Mouse (Mus musculus) heart, embryonic 10.5 days (tissue): ENCODE measurements around the gene Tor1b. TPM values are rescaled to one million over a fixed set of nuclear protein-coding genes. Genes with fewer than 3 reads are reported as not detected.
A peak's percentile ranks its signal among the peaks of the same experiment; 100 is the strongest.
"Not testable (repeated sequence)": the region's sequence is repeated elsewhere in the genome, so short reads cannot be mapped to it uniquely, and the experiment has no call there.

Source experiments
- DNase-seq: peaks from one replicate; pipeline ENCODE4 v3.0.0-alpha.2; 2017; ENCODE audit warnings: low spot score
- H3K27ac ChIP-seq: fragments of 300-500 bp; sonication (generic); 2 replicates; pipeline ENCODE4 v1.5.1; 2016; ENCODE audit warnings: mild to moderate bottlenecking
- H3K27me3 ChIP-seq: fragments of 300-500 bp; sonication (generic); 2 replicates; pipeline ENCODE4 v1.6.1; 2016; ENCODE audit warnings: mild to moderate bottlenecking; ENCODE audit not compliant: poor library complexity, insufficient read depth, severe bottlenecking
- H3K36me3 ChIP-seq: fragments of 300-500 bp; sonication (generic); 2 replicates; pipeline ENCODE4 v1.6.1; 2016; ENCODE audit warnings: mild to moderate bottlenecking, moderate library complexity
- H3K4me1 ChIP-seq: fragments of 300-500 bp; sonication (generic); 2 replicates; pipeline ENCODE4 v1.6.1; 2016; ENCODE audit warnings: mild to moderate bottlenecking
- H3K4me3 ChIP-seq: fragments of 300-500 bp; sonication (generic); 2 replicates; pipeline ENCODE4 v1.5.1; 2016; ENCODE audit warnings: mild to moderate bottlenecking, moderate library complexity
- H3K9me3 ChIP-seq: fragments of 300-500 bp; sonication (generic); 2 replicates; pipeline ENCODE4 v1.6.1; 2016; ENCODE audit warnings: mild to moderate bottlenecking, moderate library complexity
- WGBS: fragments of 180-500 bp; shearing (Covaris S2); methylation state at CpG from one replicate; pipeline ENCODE4 v1.1.7; 2016; 5-methylcytosine and 5-hydroxymethylcytosine counted together
- polyA plus RNA-seq: library from polyadenylated mRNA; unstranded; fragments of >200 nt; fragmentation: Nextera tagmentation; extraction: Ambion mirVana; gene quantifications from 2 replicates; pipeline ENCODE4 v1.2.1, GENCODE M21; 2016

The Tor1b gene
- polyA plus RNA-seq = 24.6 and 25.4 TPM in 2 replicates

DNA sequence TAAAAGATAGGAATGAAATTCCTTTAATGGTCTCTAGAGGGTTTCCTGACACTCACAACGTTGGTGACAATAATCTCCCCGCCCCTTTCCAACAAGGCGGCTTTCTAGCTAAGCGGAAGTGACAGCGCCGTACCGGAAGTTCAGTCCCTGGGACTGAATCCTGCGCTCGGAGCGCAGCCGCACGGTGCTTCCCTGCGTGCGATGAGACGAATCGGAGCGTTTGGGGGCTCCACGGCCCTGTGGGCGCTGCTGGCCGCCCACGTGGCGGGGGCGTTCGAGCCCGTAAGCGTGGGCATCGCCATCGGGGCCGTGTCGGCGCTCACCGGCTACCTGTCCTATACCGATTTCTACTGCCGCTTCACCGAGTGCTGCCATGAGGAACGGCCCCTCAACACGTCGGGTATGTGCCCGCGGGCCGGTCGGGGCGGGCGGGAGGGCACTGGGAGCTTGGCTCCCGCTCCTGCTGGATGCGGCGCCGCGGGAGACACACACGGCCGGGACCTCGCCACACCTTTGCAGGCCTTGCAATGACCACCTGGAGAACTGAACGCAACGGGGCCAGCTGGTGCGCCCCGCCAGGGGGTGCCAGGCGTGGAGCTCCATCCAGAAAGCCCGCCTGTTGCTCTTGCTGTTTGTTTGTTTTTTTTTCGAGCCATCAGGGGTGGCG, at the start of gene Tor1b:
Gene Tor1b, plus strand, starts transcription at position 136 of the 667 bp plus-strand sequence.
- Histone ChIP-seq H3K4me1 (peaks cover 33% of the 10 kb centered on the region), H3K27ac (peak within 1 kb of the TSS; percentile 95), H3K36me3 (peaks cover 36% of the 10 kb centered on the region), H3K4me3 (peak within 1 kb of the TSS; percentile 96), H3K9me3 (no peaks in the 10 kb centered on the region), H3K27me3 (no peaks in the 10 kb centered on the region)
- WGBS = under 1% methylated on average over 60 of the region's 60 CpGs
- DNase-seq = peak; percentile 94

DNA sequence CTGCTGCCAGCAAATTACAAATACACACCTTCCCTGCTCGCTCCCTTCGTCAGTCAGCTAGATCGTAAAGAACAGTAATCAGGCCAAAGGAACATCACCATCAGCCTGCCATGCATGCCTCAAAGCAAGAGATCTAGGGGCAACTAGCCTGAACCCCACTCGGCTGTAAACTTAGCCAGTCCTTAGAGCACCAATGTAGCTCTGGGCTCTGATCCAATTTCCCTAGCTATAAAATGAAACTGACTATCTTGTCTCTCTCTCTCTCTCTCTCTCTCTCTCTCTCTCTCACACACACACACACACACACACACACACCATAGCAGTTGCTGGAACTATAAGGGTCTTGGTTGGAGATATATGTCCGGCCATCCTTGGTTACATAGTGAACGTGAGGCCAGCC, 48.5 kb upstream of the Tor1b start:
- peaks cover 49% of the 10 kb centered on the region for H3K4me1 ChIP-seq
- H3K9me3 ChIP-seq = no peaks in the 10 kb centered on the region
- DNase-seq = no peak
- H3K27me3 ChIP-seq = peaks cover 15% of the 10 kb centered on the region
- 85% methylated on average over 6 of the region's 6 CpGs for WGBS
- H3K27ac ChIP-seq = no peak overlapping the region
- no peaks in the 10 kb centered on the region for H3K36me3 ChIP-seq
- H3K4me3 ChIP-seq = no peak overlapping the region

DNA sequence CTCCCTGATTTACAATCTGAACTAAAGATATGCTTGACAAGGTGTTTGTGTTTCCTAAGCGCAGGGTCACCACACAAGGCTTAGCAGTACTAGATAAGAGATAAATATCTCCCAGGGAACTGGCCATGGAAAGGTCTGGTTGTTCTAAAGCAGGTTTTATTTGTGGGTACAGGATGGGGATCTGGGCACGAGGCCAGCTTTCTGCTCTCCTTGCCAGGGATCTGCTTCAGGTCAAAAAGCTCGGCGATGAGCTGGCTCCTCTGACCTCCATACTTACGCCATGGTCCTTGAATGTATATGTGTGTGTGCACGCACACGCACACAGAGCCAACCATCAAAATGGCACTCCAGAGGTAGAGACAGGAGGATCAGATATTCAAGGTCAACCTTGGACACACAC, 47.8 kb upstream of the Tor1b start:
- no peaks in the 10 kb centered on the region for H3K9me3 ChIP-seq
- 60% methylated on average over 7 of the region's 7 CpGs for WGBS

DNA sequence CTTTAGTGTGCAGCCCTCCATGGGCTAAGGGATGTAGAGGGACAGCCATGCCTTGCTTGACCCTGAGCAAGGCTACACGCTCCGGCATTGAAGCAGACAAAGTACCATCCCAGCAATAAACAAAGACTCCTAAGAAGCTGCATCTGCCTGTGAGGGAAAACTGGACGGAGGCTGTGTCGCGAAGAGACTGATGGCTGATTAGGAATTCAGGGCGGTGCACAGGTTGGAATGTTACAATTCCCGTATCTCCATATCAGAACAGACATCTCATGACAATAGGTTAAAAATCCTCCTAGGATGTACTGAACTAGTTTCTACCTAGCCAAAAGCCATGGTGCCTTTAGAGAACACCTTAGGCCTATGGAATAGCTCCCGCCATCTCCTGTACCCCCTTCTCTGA, 46.9 kb upstream of the Tor1b start:
- H3K4me3 ChIP-seq = no peak overlapping the region
- no peak for DNase-seq
- peaks cover 15% of the 10 kb centered on the region for H3K27me3 ChIP-seq
- no peaks in the 10 kb centered on the region for H3K9me3 ChIP-seq
- H3K27ac ChIP-seq = no peak overlapping the region
- no peaks in the 10 kb centered on the region for H3K36me3 ChIP-seq
- peaks cover 49% of the 10 kb centered on the region for H3K4me1 ChIP-seq
- 81% methylated on average over 8 of the region's 8 CpGs for WGBS

More for the DNA sequence above, 47.8 kb upstream of the Tor1b start:
- Histone ChIP-seq H3K27ac (0 out of 2 replicates have a peak overlapping the region, but pooled peaks have one; percentile 49), H3K4me1 (peaks cover 49% of the 10 kb centered on the region), H3K36me3 (no peaks in the 10 kb centered on the region), H3K4me3 (no peak overlapping the region), H3K27me3 (peaks cover 15% of the 10 kb centered on the region)
- no peak for DNase-seq

DNA sequence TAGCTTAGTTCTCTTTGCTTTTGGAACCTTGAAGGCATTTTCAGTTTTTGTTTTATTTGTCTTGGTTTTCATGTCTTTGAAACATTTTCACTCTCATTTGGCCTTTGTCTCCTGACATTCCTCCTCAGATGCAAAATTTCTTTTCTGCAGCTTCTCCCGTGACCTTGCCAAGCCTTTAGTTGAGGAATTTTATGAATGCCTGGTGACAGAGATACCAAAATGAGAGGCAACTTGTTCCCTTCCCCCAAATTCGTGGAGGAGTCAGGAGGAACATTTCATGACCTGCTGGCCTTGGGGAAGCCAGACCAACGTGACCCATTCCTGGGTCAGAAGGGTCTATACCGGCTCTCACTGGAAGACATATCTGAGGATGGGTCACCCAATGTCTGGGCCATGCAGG, 46.1 kb upstream of the Tor1b start:
- Histone ChIP-seq H3K36me3 (no peaks in the 10 kb centered on the region), H3K4me1 (peaks cover 45% of the 10 kb centered on the region), H3K27me3 (peaks cover 11% of the 10 kb centered on the region), H3K9me3 (no peaks in the 10 kb centered on the region), H3K4me3 (no peak overlapping the region), H3K27ac (no peak overlapping the region)
- no peak for DNase-seq
- 51% methylated on average over 4 of the region's 4 CpGs for WGBS

- Histone ChIP-seq H3K4me3 (no peak overlapping the region), H3K4me1 (peaks cover 17% of the 10 kb centered on the region), H3K27me3 (no peaks in the 10 kb centered on the region), H3K9me3 (no peaks in the 10 kb centered on the region), H3K36me3 (no peaks in the 10 kb centered on the region), H3K27ac (peak overlapping the region; percentile 59; the same call in 1 of the 2 replicates)
- 48% methylated on average over 4 of the region's 4 CpGs for WGBS
- DNase-seq = no peak
Observed at GRCm38 (mm10) chr2:30912291-30912773, 40.4 kb upstream of the Tor1b start.

- WGBS = 81% methylated on average over 8 of the region's 8 CpGs
- Histone ChIP-seq H3K27me3 (no peaks in the 10 kb centered on the region), H3K27ac (0 out of 2 replicates have a peak overlapping the region, but pooled peaks have one; percentile 29), H3K4me3 (no peak overlapping the region), H3K4me1 (peaks cover 23% of the 10 kb centered on the region), H3K36me3 (no peaks in the 10 kb centered on the region), H3K9me3 (no peaks in the 10 kb centered on the region)
- no peak for DNase-seq
Observed at GRCm38 (mm10) chr2:30913022-30913421, 39.7 kb upstream of the Tor1b start.

DNA sequence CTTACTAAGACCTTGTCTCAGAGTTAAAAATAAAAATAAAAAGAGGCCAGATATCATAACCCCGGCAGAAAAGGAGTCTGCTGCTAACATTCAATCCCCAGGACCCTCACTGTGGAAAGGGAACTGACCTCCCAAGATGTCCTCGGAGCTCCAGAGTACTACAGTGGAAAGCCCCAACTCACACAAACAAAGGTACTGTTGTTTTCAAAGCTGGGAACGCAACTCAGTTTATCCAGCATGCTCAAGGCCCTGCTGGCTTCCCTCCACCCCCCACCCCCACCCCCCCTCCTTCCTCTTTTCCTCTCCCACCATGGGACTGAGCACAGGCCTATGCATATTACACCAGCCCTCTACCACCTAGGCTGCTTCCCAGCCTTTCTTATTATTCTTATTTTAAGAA, 37.9 kb upstream of the Tor1b start:
- Histone ChIP-seq H3K9me3 (no peaks in the 10 kb centered on the region), H3K36me3 (no peaks in the 10 kb centered on the region), H3K27me3 (no peaks in the 10 kb centered on the region), H3K4me1 (peaks cover 38% of the 10 kb centered on the region), H3K27ac (no peak overlapping the region), H3K4me3 (no peak overlapping the region)
- DNase-seq = no peak
- 37% methylated on average over 3 of the region's 3 CpGs for WGBS

DNA sequence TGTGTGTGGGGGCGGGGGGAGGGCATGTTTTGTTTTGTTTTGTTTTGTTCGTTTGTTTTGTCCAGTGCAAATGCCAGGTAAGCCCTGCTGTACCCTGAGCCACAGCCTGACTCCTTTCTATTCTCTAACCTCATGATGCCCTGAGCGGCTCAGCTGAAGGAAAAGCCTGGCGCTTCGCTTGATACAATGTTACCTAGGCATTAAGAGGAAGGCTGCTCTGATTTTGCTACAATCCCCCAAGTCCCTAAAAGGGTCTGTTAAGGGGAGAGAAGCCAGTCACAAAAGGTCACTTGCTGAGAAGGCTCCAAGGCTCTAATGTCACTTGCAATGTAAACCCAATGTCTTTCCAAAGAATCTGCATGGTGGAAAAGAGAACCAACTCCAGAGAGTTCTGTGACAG, 37.4 kb upstream of the Tor1b start:
- WGBS = 81% methylated on average over 5 of the region's 5 CpGs
- no peaks in the 10 kb centered on the region for H3K9me3 ChIP-seq
- no peaks in the 10 kb centered on the region for H3K27me3 ChIP-seq
- H3K36me3 ChIP-seq = no peaks in the 10 kb centered on the region
- peaks cover 43% of the 10 kb centered on the region for H3K4me1 ChIP-seq
- DNase-seq = no peak
- no peak overlapping the region for H3K27ac ChIP-seq
- H3K4me3 ChIP-seq = no peak overlapping the region

GRCm38 (mm10) chr2:30915933-30916332, 36.8 kb upstream of the Tor1b start:
- not testable (repeated sequence) for H3K27me3 ChIP-seq, DNase-seq, H3K4me3 ChIP-seq, H3K36me3 ChIP-seq, H3K9me3 ChIP-seq, H3K27ac ChIP-seq
- peaks cover 43% of the 10 kb centered on the region for H3K4me1 ChIP-seq
- 80% methylated on average over 6 of the region's 6 CpGs for WGBS

DNA sequence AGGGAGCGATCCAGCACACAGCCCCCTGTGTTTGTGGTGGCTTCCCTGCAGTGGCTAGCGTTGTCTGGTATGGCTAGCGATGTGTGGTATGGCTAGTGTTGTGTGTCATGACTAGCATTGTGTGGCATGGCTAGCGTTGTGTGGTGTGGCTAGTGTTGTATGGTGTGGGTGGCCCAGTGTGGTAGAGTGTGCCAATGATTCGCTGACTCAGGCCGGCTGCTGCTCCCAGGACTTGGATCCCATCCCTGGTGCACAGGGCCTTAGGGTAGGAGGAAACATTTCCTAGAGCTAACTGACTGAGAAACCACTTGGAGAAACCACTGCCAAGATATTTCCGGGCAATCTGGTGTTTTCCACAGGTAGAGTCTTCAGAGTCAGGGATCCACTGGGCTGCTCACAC, 35.1 kb upstream of the Tor1b start:
- 86% methylated on average over 7 of the region's 7 CpGs for WGBS
- peak overlapping the region; percentile 81 for H3K27ac ChIP-seq
- H3K4me1 ChIP-seq = peaks cover 35% of the 10 kb centered on the region

DNA sequence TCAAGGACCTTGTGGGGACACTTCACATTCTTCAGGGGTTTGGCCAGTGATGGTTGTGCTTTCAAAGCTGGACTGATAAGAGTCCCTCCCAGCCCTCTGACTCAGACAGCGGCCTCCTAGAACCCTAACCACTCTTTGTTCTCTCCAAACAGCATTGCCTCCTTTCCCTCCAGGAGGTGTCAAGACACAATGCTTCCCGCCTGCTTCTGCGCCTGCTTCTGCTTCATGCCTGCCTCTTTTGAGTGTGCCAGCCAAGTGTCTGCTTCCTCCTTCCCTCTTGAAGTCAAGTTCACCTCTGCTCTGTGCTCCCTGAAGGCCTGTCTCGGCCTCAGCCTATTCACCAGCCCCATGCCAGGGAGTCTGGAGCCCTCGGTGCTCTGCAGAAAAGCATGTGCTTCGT, 34.6 kb upstream of the Tor1b start:
- peak overlapping the region; percentile 81 for H3K27ac ChIP-seq
- H3K4me1 ChIP-seq = peaks cover 31% of the 10 kb centered on the region
- no peak for DNase-seq
- no peaks in the 10 kb centered on the region for H3K9me3 ChIP-seq
- no peaks in the 10 kb centered on the region for H3K27me3 ChIP-seq
- H3K4me3 ChIP-seq = no peak overlapping the region
- no peaks in the 10 kb centered on the region for H3K36me3 ChIP-seq
- WGBS = 35% methylated on average over 6 of the region's 6 CpGs

More for the DNA sequence above, 35.1 kb upstream of the Tor1b start:
- no peak for DNase-seq
- H3K27me3 ChIP-seq = no peaks in the 10 kb centered on the region
- H3K36me3 ChIP-seq = no peaks in the 10 kb centered on the region
- H3K4me3 ChIP-seq = no peak overlapping the region
- H3K9me3 ChIP-seq = no peaks in the 10 kb centered on the region

GRCm38 (mm10) chr2:30918780-30919329, 33.9 kb upstream of the Tor1b start:
- Histone ChIP-seq H3K4me3 (0 out of 2 replicates have a peak overlapping the region, but pooled peaks have one; percentile 8), H3K4me1 (peaks cover 31% of the 10 kb centered on the region), H3K27me3 (no peaks in the 10 kb centered on the region), H3K9me3 (no peaks in the 10 kb centered on the region), H3K27ac (peak overlapping the region; percentile 81), H3K36me3 (no peaks in the 10 kb centered on the region)
- WGBS = 28% methylated on average over 8 of the region's 8 CpGs
- no peak for DNase-seq
